Mouse (Mus musculus) spleen, postnatal 4 days (tissue): ENCODE results near the gene Diablo.

ENCODE experiments used
- DNase-seq, 2 experiments: peaks; one replicate each; pipeline ENCODE4 v3.0.0; 2022; ENCODE audit warnings: low spot score in 2 of 2

The Diablo gene

GRCm38 (mm10) chr5:123507936-123508723 lies 15.8 kb downstream of the Diablo start:
- DNase-seq: peak; percentile 73 to 87

- DNase-seq: no peak
These were observed 22.0 kb downstream of the Diablo start for GRCm38 (mm10) chr5:123501973-123502372.

GRCm38 (mm10) chr5:123499717-123500116 lies 24.3 kb downstream of the Diablo start:
- DNase-seq: no peak

GRCm38 (mm10) chr5:123489935-123490334 lies 34.0 kb downstream of the Diablo start:
- no peak for DNase-seq

GRCm38 (mm10) chr5:123489112-123489785 lies 34.7 kb downstream of the Diablo start, which contains the start of the genes Lrrc43 and Il31:
TSS of gene Lrrc43 (plus strand) at chr5:123489305.
TSS of gene Il31 (minus strand) at chr5:123489489.
- DNase-seq: no peak

- no peak for DNase-seq
These were observed 36.1 kb downstream of the Diablo start for GRCm38 (mm10) chr5:123487659-123488395.

GRCm38 (mm10) chr5:123473817-123474216 lies 50.2 kb downstream of the Diablo start:
- no peak for DNase-seq

- DNase-seq: no peak
These were observed 53.1 kb downstream of the Diablo start for GRCm38 (mm10) chr5:123470784-123471400.

GRCm38 (mm10) chr5:123464638-123465037 lies 59.3 kb downstream of the Diablo start:
- DNase-seq: no peak

- no peak for DNase-seq
These were observed 62.6 kb downstream of the Diablo start for GRCm38 (mm10) chr5:123461420-123461819.
